Mouse (Mus musculus) cerebellum, adult 9-10 months (tissue): ENCODE data around the gene BC034090.
A peak's percentile ranks its signal among the peaks of the same experiment; 100 is the strongest.

Experiments used
- DNase-seq: peaks from one replicate; pipeline ENCODE4 v3.0.0; 2022

Gene BC034090

GRCm38 (mm10) chr1:155241701-155242487 lies 2.4 kb downstream of the BC034090 start:
- DNase-seq: no peak

GRCm38 (mm10) chr1:155239962-155240717 lies 4.1 kb downstream of the BC034090 start:
- DNase-seq: no peak

- no peak for DNase-seq
Observed at GRCm38 (mm10) chr1:155239169-155239568, 5.1 kb downstream of the BC034090 start.

GRCm38 (mm10) chr1:155238126-155238525 lies 6.1 kb downstream of the BC034090 start:
- no peak for DNase-seq

GRCm38 (mm10) chr1:155237390-155237789 lies 6.9 kb downstream of the BC034090 start:
- DNase-seq: no peak

- DNase-seq: no peak
Observed at GRCm38 (mm10) chr1:155236306-155237024, 7.8 kb downstream of the BC034090 start.

- DNase-seq: no peak
Observed at GRCm38 (mm10) chr1:155235641-155236040, 8.6 kb downstream of the BC034090 start.

- DNase-seq: peak; percentile 65
Observed at GRCm38 (mm10) chr1:155233931-155234607, 10.2 kb downstream of the BC034090 start.

- no peak for DNase-seq
Observed at GRCm38 (mm10) chr1:155233378-155233777, 10.9 kb downstream of the BC034090 start.

- peak; percentile 69 for DNase-seq
Observed at GRCm38 (mm10) chr1:155232786-155233185, 11.5 kb downstream of the BC034090 start.

- DNase-seq: peak; percentile 43
Observed at GRCm38 (mm10) chr1:155232385-155232784, 11.9 kb downstream of the BC034090 start.

- peak; percentile 59 for DNase-seq
Observed at GRCm38 (mm10) chr1:155229464-155230411, 14.5 kb downstream of the BC034090 start.

GRCm38 (mm10) chr1:155223849-155224554 lies 20.2 kb downstream of the BC034090 start:
- peak; percentile 85 for DNase-seq

- no peak for DNase-seq
Observed at GRCm38 (mm10) chr1:155223036-155223435, 21.2 kb downstream of the BC034090 start.

- DNase-seq: no peak
Observed at GRCm38 (mm10) chr1:155222101-155222669, 22.1 kb downstream of the BC034090 start.

- DNase-seq: no peak
Observed at GRCm38 (mm10) chr1:155218924-155219323, 25.3 kb downstream of the BC034090 start.

- DNase-seq: peak; percentile 79
Observed at GRCm38 (mm10) chr1:155217865-155218541, 26.2 kb downstream of the BC034090 start.

GRCm38 (mm10) chr1:155216844-155217243 lies 27.4 kb downstream of the BC034090 start:
- DNase-seq: no peak

GRCm38 (mm10) chr1:155216313-155216712 lies 27.9 kb downstream of the BC034090 start:
- DNase-seq: no peak
